Mouse (Mus musculus) cerebellum, adult 2 months (tissue): ENCODE results near the gene Oit1.

Experiments
- CTCF ChIP-seq: fragments of 200-500 bp; IDR thresholded peaks from 2 replicates; pipeline ENCODE4 v1.5.1; 2011; ENCODE audit warnings: low read depth, mild to moderate bottlenecking, control low read depth, low read length, moderate library complexity, borderline replicate concordance; ENCODE audit not compliant: insufficient read depth
- POLR2A ChIP-seq: fragments of 200-500 bp; IDR thresholded peaks from 2 replicates; pipeline ENCODE4 v1.6.1; 2011; ENCODE audit warnings: low read length, control low read depth, borderline replicate concordance; ENCODE audit not compliant: insufficient read depth

DNA sequence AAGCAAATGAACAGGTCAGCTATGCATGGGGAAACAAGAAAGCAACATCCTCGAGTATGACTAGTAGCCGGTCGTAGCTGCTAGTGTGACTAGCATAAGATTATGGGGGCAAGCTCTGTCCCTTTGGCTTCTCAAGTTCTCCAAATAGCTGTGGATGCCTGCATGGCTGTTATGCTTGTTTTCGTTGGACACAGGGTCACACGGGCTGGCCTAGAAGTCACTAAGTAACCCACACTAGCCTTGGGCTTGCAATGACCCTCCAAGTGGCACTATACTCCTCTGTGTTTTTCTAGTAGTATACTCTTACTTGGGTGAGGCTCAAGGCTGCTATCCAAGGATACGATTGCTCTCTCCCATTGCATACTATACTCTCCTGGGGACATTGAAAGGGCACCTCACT is 63.4 kb downstream of the Oit1 start:
- TF ChIP-seq POLR2A (no peak), CTCF (no peak)
